Mouse (Mus musculus) kidney, adult 2 months (tissue): ENCODE measurements at regions not wholly inside any gene's neighbourhood (a gene's known extent, or its start where the extent isn't known, plus 50 kb on each side); places are given as distances from the start of the nearest gene placed in this dataset.

Experiments used
- CTCF ChIP-seq: fragments of 200-500 bp; conservative IDR thresholded peaks from 2 replicates; pipeline ENCODE4 v1.5.1; 2011; ENCODE audit warnings: low read depth, mild to moderate bottlenecking, control low read depth, low read length, moderate library complexity, mixed read lengths; ENCODE audit not compliant: insufficient read depth, insufficient read length
- POLR2A ChIP-seq: fragments of 200-500 bp; IDR thresholded peaks from one replicate; pipeline ENCODE4 v1.6.1; 2011; ENCODE audit warnings: low read depth, low read length, control low read depth

DNA sequence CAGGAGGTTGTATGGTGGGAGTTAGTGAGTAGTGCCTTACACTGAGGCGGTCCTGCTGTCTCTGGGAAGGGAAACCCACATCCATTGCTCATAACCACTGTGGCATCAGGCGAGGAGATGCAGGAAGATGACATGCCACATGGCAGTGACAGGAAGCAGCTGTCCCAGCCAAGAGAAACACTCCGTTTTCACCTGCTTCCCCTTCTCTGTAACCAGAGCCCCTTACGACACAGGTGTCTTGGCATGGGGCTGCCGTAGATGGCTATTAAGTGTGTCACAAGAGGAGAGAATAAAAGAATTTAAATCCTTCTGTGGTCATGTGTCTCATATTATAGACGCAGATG, 81.5 kb upstream of the Gm5148 start:
- no peak for TF ChIP-seq CTCF
- no peak for TF ChIP-seq POLR2A
